Mouse (Mus musculus): ENCODE data around the gene Mapk10.
"Not testable (repeated sequence)": the region's sequence is repeated elsewhere in the genome, so short reads cannot be mapped to it uniquely, and the experiment has no call there.

The Mapk10 gene

DNA sequence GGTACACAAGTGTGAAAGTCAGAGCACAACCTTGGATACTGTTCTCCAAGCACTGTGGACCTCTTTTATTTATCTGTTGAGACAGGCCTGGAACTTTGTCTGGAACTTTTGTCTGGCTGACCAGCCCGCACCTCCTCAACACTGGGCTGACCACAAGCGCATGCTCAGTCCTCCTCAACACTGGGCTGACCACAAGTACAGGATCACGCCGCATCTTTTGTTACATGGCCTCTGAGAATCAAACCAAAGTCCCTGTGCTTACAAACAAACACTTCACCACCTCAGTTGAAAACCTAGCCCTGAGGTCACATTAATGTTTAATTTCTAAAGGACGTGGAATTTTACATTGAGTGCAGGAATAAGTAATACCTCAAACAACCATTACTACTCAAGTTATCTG lies 246.7 kb downstream of the Mapk10 start:
- no peak for DNase-seq (ENCODE audit: low read depth, low spot score)

DNA sequence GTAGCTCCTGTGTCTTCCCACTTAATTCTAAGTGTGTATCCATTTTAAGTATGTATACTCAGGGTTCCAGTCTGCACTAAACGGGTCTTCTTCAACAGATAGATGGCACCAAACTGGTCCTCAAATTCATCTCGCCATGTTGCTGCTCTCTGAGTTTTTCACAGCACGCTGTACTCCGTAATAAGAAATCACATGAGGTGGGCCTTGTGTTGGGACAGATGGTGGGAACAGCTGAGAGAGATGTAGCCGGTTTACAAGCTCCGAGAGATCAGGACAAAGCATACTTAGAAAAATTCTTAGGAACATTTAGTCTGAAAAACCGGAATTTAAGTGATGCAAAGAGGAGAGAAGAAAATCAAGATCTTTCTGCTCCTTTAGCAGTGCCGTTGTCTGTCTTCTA lies 257.7 kb downstream of the Mapk10 start:
- no peak for DNase-seq (ENCODE audit: low read depth, low spot score)

DNA sequence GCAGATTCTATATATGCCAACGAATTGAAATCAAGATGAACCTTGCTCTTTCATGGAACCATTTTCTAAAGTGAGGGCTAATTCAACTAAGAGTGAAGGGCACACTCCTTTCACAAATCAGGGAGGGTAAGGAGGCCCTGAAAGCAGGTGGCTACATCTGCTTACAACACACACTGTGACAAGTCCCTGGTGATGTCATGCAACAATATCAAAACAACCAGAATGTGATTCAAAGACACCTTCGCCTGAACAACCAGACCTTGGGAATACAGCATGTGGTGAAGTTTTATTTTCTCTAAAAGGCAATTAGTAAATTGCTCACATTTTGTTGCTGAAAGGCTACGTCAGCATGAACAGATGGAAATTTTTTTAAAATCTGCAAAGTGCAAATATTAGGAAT lies 258.2 kb downstream of the Mapk10 start:
- DNase-seq (ENCODE audit: low read depth, low spot score): no peak

DNA sequence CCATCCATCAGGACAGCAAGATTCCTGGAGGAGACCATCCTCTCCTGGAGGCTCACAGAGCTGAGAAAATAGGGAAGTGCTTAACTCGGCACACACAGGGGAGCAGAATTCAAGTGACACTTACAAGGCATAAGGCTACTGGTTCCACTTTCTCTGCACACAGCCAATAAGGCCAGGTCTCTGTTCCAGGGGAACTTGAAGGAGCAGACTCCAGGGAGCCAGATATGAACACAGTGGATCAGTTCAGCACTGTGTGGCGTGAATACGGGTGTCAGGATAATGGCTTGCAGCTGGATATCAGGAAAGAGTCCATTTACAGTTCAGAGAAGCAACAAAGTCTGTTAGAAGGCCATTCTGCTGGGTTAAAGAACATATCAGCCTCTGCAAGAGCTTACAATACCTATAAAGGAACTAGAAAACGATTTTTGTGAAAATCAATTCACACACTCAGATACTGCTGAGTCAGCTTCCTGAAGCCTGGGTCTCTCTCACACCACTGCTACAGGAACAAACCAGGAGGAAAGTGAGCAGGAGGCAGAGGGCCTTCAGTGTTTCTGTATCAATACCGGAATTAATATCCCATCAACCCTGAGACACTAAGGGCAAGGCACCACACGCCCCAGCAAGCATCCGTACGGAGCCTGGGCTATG lies 263.9 kb downstream of the Mapk10 start:
- DNase-seq (ENCODE audit: low read depth, low spot score): no peak

DNA sequence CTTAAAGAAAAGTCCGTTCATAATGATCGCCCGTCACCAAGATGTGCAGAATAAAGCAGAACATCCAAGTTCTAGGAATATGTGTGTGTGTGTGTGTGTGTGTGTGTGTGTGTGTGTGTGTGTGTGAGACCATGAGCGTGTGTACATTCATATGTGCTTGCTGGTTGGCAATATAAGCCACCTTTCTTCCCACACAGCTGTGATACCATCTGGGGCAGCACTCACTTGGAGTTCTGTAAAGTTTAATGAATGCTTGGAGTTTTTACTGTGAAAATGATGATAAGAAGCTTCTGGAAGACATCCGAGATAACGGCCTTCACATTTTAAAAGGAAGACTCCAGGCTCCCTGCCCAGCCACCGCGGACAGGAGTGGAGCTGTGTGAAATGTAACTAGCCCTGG lies 264.5 kb downstream of the Mapk10 start:
- DNase-seq (ENCODE audit: low read depth, low spot score): no peak

DNA sequence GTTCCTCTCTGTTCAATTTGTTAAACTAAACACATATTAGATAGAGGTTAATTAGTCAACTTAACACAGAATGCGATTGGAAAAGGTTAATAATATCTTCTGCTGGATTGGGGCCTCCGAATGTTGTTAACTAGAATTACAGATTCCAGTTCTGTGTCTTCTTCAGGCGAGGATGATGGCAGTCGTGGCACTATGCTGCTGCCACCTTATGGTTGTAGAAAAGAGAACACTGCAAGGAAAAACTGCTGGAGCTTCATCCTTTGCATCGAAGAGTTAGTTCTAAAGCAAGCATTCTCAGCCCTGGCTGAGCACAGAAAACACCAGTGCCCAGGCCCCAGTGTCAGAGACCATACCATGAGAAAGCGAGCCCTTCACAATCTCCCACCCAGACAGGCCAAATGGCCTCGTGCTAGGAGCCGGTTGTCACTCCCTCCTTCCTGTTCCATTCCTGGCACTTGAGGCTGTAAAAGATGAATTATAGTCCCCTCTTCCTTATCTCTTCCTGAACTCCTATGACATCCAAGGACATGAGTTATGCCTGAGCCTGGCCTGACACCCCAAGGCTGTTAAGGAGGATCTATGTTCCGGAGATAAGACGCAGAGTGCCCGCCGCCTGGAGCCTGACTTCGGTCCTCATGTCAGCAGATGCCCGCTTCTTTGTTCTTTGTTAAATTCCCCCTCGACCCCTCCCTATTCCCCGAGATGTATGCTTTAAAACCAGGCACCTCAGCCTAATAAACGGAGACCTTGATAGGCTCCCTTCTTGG lies 267.1 kb downstream of the Mapk10 start:
- DNase-seq (ENCODE audit: low read depth, low spot score): not testable (repeated sequence)

DNA sequence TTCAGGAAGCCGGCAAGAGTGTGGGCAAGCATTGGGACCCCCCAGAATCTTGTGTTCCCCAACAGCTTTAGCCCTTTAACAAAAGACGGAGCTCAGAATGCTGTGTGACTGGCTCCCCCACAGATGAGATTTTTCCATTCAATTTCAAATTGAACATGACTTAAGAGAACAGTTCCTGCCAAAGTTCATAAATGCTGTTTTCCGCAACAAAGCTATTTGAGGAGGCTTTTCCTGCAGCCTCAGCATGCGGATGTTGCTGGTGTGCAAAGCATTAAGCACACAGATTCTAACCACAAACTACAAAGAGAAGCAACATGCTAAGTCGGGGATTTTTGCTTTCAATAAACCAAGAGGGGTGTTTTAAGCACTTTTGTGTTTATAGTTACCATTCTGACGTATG lies 281.0 kb downstream of the Mapk10 start:
- DNase-seq (ENCODE audit: low read depth, low spot score): no peak

DNA sequence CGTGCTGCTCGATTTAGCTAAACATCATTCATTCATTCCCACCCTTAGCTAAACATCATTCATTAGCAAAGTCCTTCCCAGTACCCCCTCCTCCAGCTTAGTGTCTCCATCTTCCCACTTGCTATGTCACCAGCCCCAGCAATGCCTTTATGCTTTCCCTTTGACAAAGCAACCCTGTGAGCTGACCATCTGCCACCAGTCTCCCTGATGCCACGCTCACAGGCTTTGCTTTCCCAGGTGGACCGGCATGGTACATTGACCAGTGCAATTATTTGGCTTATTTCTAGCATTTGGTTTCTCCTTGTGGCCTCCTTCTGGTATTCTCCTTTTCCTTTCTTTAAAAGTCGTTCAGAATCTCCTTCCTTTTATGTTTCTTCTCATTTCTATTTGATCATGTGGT lies 284.3 kb downstream of the Mapk10 start:
- no peak for DNase-seq (ENCODE audit: low read depth, low spot score)

DNA sequence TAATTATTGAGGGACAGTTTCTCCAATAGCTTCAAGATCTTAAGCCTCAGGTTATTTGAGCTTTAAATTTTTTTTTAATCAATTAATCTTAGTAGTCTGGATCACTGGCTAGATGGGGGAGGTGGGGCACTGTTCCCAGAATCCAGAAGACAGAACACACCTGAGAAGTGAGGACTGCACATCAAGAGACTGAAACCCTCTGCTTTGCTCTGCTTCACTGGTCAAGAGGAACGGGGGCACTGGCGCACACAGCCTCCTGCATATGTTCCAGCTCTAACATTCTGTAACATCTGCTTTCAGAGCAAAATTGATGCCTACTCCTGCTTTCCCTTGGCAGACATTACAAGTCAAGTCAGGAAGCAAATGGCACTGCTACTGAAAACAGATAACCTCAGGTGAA lies 290.9 kb downstream of the Mapk10 start:
- DNase-seq (ENCODE audit: low read depth, low spot score): no peak

DNA sequence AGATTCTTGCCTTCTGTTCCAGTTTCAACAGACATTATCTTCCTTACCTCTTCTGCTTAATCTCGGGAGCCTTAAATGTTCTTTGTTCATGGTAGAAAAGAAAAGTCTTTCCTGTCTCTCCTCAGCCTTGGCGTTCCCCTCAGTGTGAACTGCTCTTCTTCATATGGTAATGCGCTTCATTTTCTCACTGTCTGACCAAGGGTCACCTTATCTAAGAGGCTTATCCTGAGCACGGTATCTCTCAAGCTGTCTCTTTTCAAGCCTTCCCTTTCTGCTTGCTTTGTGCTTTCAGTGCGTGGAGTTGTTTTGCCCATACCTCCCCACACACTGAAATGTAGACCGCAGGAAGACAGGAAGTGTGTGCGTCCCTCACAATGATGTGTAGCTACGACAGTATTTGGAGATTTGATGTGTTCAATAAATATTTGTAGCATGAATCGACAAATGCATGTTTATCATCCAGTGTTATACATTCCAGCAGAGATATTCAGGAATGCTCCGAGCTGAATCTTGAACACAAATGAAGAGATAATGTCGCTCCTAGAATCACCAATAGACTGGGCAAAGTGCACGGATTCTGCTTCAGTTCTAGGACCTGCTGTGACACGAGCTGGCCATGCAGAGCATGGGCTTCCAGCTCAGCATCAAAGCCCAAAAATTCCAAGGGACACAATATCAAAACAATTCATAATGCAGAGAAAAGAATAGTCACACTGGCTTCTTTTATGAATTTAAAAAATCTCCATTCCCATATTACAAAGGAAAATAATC lies 305.5 kb downstream of the Mapk10 start:
- peak; percentile 68 for DNase-seq (ENCODE audit: low read depth, low spot score)

DNA sequence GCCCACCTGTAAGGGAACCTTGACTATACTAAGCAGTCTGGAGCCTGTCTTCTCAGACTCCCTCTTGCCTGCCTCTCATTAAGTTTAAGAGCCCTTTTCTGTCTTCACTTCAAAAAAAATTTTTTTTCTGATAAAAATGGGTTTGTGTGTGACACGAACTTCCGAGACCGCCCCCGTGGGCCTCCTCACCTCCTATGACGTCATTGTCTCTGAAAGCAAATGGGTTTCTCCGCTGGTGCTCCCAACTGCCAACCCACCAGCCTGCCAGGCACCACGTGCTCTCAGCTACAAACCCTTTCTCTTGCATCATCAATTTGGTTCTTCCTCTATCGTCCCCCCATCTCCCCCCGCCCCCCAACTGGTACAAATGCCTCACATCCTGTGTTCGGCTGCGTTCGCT lies 307.1 kb downstream of the Mapk10 start:
- DNase-seq (ENCODE audit: low read depth, low spot score): no peak

DNA sequence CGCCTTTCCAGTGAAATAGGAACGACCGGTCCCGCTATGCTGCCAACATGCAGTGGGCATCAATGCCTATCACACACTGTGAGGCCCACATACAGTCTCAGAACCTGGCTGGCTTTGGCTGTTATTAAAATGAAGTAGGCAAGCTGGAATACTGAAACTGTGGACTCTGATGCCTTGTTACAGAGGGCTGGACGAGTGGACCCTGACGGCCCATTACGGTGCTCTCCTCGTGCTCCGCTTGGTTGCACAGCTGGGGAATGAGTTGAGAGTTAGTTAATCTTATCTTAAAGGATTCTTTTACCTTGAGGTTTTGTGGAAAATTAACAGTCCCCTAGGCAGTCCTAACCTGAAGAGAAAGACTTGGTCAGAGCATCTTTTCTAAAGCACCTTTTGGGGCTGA lies 307.6 kb downstream of the Mapk10 start:
- DNase-seq (ENCODE audit: low read depth, low spot score): no peak

DNA sequence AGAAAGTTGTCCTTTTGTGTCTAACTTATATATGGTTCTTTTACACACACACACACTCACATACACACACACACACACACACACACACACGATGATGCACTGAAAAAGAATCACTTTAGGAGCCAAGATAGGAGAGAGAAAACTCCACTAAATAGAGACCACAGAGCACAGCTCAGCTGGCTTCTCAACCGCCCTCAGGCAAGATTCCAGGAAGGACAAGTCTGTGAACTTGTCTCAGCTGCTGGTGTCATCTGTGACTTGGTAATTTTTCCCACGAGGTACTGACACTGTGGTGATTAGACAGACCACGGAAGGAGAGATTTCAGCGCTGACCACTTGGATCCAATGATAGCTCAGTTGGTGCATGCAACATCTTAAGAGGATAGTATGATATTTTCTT lies 310.0 kb downstream of the Mapk10 start:
- DNase-seq (ENCODE audit: low read depth, low spot score): no peak

DNA sequence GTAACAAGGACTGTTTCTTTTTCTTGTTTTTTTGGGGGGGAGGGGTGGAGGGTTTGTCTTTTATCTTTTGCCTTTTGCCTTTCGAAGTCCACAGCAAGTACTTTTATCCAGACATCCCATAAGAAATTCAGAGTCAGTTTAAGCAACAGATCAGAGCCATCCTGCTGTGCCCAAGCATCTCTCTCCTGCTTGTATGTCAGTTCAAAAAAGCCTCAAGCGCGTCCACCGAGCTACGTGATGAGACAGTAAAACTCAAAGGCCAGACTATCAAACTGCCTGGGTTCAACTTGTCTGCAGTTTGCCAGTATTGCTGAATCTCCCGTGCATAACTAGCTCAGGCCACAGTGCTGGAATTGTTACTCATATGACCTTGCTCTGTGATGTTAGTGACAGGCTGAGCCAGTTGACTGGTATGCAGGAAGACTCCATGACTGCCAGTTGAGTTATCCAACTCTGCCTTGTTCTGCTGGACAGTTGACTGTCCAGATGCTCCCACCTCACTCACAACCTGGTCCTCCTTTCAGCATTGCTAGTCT lies 311.4 kb downstream of the Mapk10 start:
- DNase-seq (ENCODE audit: low read depth, low spot score): no peak

DNA sequence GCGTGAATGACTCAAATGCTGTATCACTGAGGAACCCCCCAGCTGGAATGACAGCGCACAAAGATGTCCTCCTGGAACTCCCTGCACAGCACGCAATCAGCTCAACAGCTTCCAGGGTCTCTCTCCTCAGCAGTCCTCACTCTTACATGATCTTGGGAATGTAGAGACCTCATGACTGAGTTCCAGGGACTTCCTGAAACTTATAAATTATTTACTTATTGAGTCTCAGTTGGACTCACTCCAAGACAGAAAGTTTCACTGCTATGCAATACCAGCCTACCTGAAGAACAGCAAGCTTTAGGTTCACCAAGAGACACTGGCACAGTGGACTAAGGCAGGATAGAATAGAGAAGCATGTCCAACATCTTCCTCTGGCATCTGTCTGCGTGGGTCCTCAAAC lies 312.8 kb downstream of the Mapk10 start:
- no peak for DNase-seq (ENCODE audit: low read depth, low spot score)

DNA sequence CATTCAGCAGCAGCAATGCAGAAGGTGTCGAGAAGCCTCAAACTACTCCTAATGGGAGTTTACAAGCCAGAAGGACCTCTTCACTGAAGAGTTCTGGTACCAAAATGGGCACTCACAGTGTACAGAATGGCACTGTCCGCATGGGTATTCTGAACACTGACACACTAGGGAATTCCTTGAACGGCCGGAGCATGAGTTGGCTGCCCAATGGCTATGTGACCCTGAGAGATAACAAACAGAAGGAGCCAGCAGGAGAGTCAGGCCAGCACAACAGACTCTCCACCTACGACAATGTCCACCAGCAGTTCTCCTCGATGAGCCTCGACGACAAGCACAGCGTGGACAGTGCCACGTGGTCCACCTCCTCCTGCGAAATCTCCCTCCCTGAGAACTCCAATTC lies 318.9 kb downstream of the Mapk10 start:
- no peak for DNase-seq (ENCODE audit: low read depth, low spot score)

DNA sequence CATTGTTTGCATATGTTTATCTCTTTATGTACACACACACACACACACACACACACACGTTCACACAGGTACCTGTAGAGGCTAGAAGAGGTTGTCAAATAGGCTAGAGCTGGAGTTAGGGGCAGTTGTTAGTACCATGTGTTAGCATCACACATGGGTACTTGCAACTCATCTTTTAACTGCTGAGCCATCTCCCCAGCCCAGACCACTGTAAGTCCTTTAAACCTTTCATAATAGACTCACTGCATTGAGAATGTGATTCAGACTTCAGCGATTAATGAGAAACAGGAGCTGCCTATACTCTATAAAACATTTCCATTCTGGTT lies 322.0 kb downstream of the Mapk10 start:
- no peak for DNase-seq (ENCODE audit: low read depth, low spot score)

DNA sequence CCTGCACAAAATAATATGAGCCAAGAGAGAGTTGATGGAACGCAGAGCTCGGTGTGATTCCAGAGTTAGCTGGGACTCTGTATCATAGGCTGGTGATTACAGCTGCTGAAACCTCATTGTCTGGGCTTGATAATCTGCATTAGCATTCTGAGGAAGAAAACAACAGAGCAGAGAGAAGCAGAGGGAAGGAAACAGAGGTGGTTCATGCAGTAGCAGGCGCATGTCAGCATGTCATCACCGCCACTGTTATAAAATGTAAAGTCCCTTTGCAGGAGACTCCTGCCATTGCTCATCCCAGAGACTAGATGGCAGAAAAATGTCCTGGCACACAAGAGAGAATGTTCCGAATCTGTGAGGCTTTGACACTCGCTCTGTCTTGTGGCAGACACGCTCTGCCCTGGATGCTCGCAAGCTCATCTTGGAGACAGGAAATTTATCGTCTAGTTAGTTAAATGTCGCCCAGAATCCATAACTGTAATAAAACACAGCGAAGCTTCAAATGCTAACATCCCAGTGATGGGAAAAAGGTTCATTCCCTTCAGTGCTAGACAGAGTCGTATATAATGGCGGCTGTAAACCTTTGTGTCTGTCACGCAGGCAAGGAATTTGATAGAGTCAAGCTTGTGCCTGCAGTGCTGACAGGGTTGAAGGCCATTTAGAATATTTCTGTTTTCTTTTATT lies 322.5 kb downstream of the Mapk10 start:
- no peak for DNase-seq (ENCODE audit: low read depth, low spot score)

DNA sequence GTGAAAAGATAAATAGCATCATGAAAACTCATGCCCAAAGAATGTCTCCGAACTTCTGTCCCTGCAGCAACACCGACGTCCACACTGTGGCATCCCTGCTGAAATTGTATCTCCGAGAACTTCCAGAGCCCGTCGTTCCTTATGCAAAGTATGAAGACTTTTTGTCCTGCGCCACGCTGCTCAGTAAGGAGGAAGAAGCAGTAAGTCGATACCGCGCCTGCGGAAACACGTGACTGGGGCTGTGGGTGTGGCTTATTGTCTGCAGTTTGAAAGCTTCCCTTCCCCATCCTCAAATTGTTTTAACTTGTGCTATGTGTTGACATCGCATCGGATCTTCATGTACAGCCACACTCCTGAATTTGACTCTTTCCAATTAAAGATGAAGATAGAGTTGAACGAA lies 335.5 kb downstream of the Mapk10 start:
- DNase-seq (ENCODE audit: low read depth, low spot score): peak; percentile 43

DNA sequence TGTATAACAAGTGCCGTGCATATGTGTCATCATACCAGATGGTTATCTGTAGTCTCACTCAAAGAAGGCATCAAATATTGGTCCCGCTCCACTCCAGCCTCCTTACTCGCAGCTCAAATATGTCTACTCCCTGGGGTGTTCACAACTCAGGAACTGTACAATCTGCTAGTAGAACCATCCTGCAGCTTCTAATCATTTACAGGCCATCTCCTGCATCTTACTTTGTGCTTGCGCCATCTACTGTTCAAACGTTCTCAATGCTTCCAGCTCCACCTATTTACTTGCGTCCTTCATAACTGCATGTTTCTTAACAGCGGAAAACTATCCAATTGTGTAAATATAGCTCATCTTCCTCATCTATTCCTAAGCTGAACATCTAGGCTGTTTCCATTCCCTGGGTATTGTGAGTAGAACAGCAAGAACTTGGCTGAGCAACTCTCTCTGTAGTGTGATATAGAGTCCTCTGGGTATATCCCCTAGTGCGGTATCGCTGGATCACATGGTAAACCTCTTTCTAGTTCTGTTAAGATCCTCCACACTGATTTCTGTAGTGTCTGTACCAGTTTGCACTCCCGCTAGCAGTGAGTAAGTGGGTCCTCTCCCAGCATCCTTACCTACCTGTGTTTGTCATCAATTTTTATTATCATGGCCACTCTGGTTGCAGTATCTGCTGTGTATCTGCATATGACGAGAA lies 336.4 kb downstream of the Mapk10 start:
- peak; percentile 67 for DNase-seq (ENCODE audit: low read depth, low spot score)

DNA sequence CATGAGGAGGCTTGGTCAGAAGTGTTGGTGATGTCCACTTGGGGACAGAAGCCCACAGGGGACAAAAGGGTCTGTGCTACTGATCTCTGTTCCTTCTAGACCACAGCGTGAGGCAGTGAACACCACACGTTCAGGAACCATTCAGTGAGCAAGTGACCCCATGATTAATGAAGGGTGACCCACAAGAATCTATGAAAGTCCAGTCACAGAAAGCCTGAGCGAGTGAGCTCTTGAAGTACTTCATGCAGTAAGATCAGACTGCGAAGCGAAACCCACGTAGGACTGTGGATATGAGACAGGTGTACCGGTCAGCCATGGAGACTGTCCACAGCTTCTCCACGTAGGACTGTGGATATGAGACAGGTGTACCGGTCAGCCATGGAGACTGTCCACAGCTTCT lies 338.1 kb downstream of the Mapk10 start:
- not testable (repeated sequence) for DNase-seq (ENCODE audit: low read depth, low spot score)
